Mouse (Mus musculus): ENCODE measurements around the gene Eef1g. TPM values are rescaled to one million over a fixed set of nuclear protein-coding genes. Genes with fewer than 3 reads are reported as not detected.
A peak's percentile ranks its signal among the peaks of the same experiment; 100 is the strongest.

The Eef1g gene
- total RNA-seq (2015) (319 and 343 TPM in 2 replicates), total RNA-seq (2017) (206 and 209 TPM in 2 replicates)

DNA sequence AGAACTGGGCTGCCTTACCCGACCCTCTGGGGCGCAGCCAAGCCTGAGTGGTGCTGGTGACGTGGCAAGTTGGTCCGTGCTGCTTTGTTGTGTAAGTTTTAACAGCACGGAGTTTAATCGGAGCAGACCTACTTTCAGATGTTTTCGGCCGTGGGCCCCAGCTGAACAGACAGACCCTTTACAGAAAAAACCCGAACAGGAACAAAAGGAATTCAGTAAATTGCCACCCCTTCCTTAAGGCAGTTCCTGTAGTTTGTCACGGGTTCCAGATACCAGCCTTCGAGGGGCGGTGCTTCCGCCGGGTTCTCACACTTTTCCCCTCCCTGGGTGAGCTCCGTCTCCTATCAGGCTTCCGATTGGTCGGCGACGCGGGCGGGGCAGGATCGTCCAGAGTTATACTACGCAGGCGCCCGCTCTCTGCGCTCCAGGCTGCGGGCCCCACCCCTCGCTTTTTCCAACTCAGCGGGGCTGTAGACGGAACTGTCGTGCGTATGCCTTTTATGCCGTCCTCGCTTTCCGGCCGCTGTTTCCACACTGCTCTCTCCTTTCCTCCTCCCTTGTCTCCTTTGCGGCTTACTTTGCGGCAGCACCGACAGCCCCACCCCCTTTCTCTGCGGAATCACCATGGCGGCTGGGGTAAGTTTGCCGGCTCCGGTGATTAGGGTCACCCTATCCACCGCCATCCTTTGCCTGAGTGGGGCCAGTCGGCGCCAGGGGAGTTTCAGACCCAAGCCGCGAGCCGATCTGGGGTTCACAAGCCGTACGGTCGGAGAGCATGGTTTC, at the start of gene Eef1g:
Gene Eef1g, plus strand, starts transcription at position 452 of the 783 bp plus-strand sequence.
- ATAC-seq (ENCODE audit: poor library complexity, severe bottlenecking) = peak; percentile 96

DNA sequence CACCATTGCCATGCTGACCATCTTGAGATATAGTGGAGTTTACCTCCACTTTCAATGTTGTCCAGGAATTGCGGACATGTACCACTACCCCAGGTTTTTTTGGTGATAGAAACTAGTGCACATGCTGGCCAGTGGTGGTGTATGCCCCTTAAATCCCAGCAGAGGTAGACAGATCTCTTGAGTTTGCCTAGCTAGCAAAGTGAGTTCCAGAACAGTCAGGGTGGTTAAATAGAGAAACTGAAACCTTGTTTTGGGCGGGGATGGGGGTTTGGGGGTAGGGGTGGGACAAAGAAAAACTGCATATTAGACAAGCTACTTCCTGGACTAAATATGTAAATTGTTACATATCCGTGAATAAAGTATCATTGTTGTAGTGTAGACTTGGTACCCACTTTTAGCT, 47.8 kb upstream of the Eef1g start:
- no peak for ATAC-seq (ENCODE audit: poor library complexity, severe bottlenecking)

- no peak for ATAC-seq (ENCODE audit: poor library complexity, severe bottlenecking)
Measured at GRCm38 (mm10) chr19:8919684-8920072, 47.2 kb upstream of the Eef1g start.

GRCm38 (mm10) chr19:8920073-8920736, 46.6 kb upstream of the Eef1g start, which contains the start of gene B3gat3:
B3gat3 (plus strand) TSS chr19:8920374.
- peak; percentile 97 for ATAC-seq (ENCODE audit: poor library complexity, severe bottlenecking)

- ATAC-seq (ENCODE audit: poor library complexity, severe bottlenecking) = 0 out of 2 replicates have a peak, but pooled peaks have one; percentile 2
Measured at GRCm38 (mm10) chr19:8920836-8921291, 46.0 kb upstream of the Eef1g start.

GRCm38 (mm10) chr19:8921741-8922140, 45.1 kb upstream of the Eef1g start:
- no peak for ATAC-seq (ENCODE audit: poor library complexity, severe bottlenecking)

GRCm38 (mm10) chr19:8926766-8927165, 40.1 kb upstream of the Eef1g start:
- peak; percentile 16; the same call in 1 of the 2 replicates for ATAC-seq (ENCODE audit: poor library complexity, severe bottlenecking)

- ATAC-seq (ENCODE audit: poor library complexity, severe bottlenecking) = no peak
Measured at GRCm38 (mm10) chr19:8927891-8928525, 38.8 kb upstream of the Eef1g start.

GRCm38 (mm10) chr19:8928689-8929223, 38.1 kb upstream of the Eef1g start:
- ATAC-seq (ENCODE audit: poor library complexity, severe bottlenecking) = no peak; the same call in 1 of the 2 replicates

GRCm38 (mm10) chr19:8929224-8930088, 37.4 kb upstream of the Eef1g start, which contains the start of the genes Rom1 and Eml3:
Rom1 (minus strand) TSS chr19:8929356.
Eml3 (plus strand) TSS chr19:8929552.
- peak; percentile 85 for ATAC-seq (ENCODE audit: poor library complexity, severe bottlenecking)

DNA sequence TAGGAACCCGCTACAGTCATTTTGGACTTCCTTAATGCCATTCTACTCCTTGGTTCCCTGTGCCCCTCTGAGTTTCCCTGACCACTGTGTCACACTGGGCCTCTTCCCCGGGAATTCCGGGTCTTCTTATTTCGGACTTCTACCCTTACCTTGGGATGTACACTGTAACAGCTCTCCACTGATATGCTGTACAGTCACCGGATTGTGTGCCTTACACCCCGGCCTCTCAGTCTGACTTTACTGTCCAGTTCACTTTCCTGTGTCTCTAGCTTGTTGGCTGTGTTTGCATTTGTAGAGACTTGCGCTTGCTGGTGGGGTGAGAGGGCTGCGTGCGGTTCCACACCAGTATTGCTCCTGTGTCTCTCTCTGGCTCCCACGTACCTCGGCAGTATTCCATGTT, 36.7 kb upstream of the Eef1g start:
- no peak for ATAC-seq (ENCODE audit: poor library complexity, severe bottlenecking)

DNA sequence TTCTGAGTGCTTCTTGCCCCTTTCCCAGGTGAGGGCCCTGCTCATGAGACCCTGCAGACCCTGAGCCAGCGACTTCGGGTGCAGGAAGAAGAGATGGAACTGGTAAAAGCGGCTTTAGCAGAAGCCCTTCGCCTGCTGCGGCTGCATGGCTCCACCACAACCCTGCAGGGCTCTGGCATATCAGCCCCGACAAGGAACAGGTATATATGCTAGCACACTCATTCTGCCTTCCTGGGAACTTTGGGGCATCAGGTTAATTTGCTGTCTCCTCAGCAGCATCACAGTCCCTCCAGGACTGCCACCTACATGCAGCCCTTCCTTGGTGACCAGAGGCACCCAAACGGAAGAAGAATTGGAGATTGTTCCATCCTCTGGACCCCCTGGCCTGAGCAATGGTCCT, 36.1 kb upstream of the Eef1g start:
- ATAC-seq (ENCODE audit: poor library complexity, severe bottlenecking) = no peak

- ATAC-seq (ENCODE audit: poor library complexity, severe bottlenecking) = no peak
Measured at GRCm38 (mm10) chr19:8936736-8937135, 30.1 kb upstream of the Eef1g start.

- ATAC-seq (ENCODE audit: poor library complexity, severe bottlenecking) = no peak
Measured at GRCm38 (mm10) chr19:8940526-8941133, 26.2 kb upstream of the Eef1g start.

GRCm38 (mm10) chr19:8941136-8941514, 25.7 kb upstream of the Eef1g start:
- ATAC-seq (ENCODE audit: poor library complexity, severe bottlenecking) = no peak

DNA sequence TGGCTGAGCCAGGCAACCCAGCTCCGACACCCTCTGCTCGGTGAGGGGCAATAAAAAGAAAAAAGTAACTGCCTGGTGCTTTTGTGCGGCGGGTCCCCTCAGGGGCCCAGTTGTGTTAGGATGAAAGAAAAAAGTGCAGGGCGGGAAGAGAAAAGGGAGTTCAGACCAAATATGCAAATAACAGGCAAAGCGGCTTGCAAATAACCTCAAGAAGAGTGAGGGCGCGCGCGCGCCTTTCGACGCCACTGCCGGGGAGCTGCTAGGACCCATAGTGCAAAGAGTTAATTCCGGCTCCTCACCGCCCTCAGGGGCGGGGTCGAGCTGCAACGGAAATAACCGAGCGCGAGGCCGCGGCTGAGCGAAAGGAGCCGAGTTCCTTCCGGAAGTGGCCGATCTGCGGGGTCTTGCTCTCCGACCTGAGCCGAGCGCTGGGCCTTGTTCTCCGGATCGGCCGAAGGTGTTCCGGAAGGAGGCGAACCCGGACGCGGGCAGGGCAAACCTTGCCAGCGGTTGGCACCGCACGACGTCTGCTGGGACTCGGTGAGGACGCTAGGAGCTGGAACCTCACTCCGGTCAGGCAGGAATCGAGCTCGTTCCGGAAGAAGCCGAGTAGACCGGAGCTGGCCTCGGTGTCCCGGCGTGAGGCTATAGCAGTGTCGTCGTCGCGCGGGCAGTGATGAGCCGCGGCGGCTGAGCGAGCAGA, 25.2 kb upstream of the Eef1g start, which contains the start of gene Mta2:
Gene Mta2, plus strand, starts transcription at position 361 of the 703 bp plus-strand sequence.
- peak; percentile 92 for ATAC-seq (ENCODE audit: poor library complexity, severe bottlenecking)

DNA sequence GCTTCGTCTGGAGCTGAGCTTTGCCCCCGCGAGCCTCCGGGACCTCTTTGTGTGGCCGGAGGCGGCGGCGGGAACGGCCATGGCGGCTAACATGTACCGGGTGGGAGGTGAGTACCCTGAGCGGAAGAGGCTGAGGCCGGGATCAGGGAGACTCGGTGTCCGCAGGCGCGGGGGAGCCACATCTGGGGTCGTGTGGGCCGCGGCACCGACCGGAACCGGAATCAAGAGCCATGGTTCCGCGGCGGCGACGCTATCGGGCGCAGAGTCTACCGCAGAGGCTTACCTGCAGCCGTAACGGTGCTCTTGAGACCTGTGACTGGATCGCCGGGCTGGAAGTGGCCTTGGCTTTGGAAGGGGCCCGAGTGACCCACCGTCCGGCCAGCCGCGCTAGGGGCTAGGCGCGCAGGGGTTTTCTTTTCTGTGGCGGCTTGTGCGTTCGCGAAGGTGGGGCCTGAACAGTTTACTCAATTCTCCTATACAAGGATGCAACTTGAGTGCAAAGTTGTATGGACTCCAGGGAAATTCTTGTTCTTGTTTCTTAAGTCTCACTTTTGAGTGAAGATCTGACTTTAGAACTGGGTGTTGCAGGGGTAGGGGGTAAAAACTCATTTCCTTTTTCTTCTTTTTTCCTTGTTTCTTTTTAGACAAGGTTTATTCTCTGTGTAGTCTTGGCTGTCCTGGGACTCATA, 24.4 kb upstream of the Eef1g start:
- peak; percentile 23 for ATAC-seq (ENCODE audit: poor library complexity, severe bottlenecking)

GRCm38 (mm10) chr19:8943047-8943446, 23.8 kb upstream of the Eef1g start:
- ATAC-seq (ENCODE audit: poor library complexity, severe bottlenecking) = no peak
